Mouse (Mus musculus) embryonic facial prominence, embryonic 11.5 days (tissue): Measurements from ENCODE around the gene B430218F22Rik. TPM values are rescaled to one million over a fixed set of nuclear protein-coding genes. Genes with fewer than 3 reads are reported as not detected.

Experiments used
- ATAC-seq: fragments of 200-750 bp; cut with Nextera tagmentation; replicated peaks from 2 replicates; pipeline ENCODE4 v1.8.0; 2017; ENCODE audit warnings: low read depth; ENCODE audit not compliant: insufficient number of reproducible peaks, low FRiP score, low TSS enrichment
- DNase-seq: peaks from one replicate; pipeline ENCODE4 v3.0.0-alpha.2; 2015; ENCODE audit warnings: low spot score
- H3K27ac ChIP-seq: fragments of 300-500 bp; sonication (generic); replicated peaks from 2 replicates; pipeline ENCODE4 v1.5.1; 2014; ENCODE audit warnings: mild to moderate bottlenecking, low read depth, low read length, control low read depth
- H3K27me3 ChIP-seq: fragments of 300-500 bp; sonication (generic); 2 replicates; pipeline ENCODE4 v1.6.1; 2014; ENCODE audit warnings: mild to moderate bottlenecking, low read length, moderate library complexity, mixed read lengths; ENCODE audit not compliant: control insufficient read depth, insufficient read depth
- H3K36me3 ChIP-seq: fragments of 300-500 bp; sonication (generic); replicated peaks from 2 replicates; pipeline ENCODE4 v1.6.1; 2014; ENCODE audit warnings: low read depth, mild to moderate bottlenecking, low read length, moderate library complexity, mixed read lengths; ENCODE audit not compliant: control insufficient read depth, insufficient read depth
- H3K4me1 ChIP-seq: fragments of 300-500 bp; sonication (generic); 2 replicates; pipeline ENCODE4 v1.6.1; 2014; ENCODE audit warnings: low read length, mixed read lengths; ENCODE audit not compliant: control insufficient read depth, insufficient read depth
- H3K4me2 ChIP-seq: fragments of 300-500 bp; sonication (generic); 2 replicates; pipeline ENCODE4 v1.6.1; 2014; ENCODE audit warnings: low read depth, mild to moderate bottlenecking, control low read depth, low read length, moderate library complexity
- H3K4me3 ChIP-seq: fragments of 300-500 bp; sonication (generic); 2 replicates; pipeline ENCODE4 v1.5.1; 2014; ENCODE audit warnings: low read depth, low read length, control low read depth
- H3K9ac ChIP-seq: fragments of 300-500 bp; sonication (generic); replicated peaks from 2 replicates; pipeline ENCODE4 v1.6.1; 2014; ENCODE audit warnings: mild to moderate bottlenecking, control low read depth, low read length
- H3K9me3 ChIP-seq: fragments of 300-500 bp; sonication (generic); replicated peaks from 2 replicates; pipeline ENCODE4 v1.6.1; 2016; ENCODE audit warnings: mild to moderate bottlenecking, low read length, inconsistent platforms, mixed read lengths; ENCODE audit not compliant: control insufficient read depth
- WGBS: fragments of 180-500 bp; shearing (Covaris S2); extraction: QIAGEN DNeasy Blood & Tissue Kit; methylation state at CpG from one replicate; pipeline ENCODE4 v1.1.7; 2014; 5-methylcytosine and 5-hydroxymethylcytosine counted together
- polyA plus RNA-seq: library from polyadenylated mRNA; unstranded; fragments of >200 nt; fragmentation: Nextera tagmentation; extraction: Ambion mirVana; gene quantifications from 2 replicates; pipeline ENCODE4 v1.2.1, GENCODE M21; 2014

B430218F22Rik gene
- 0.50 and 2.3 TPM in 2 replicates for polyA plus RNA-seq

DNA sequence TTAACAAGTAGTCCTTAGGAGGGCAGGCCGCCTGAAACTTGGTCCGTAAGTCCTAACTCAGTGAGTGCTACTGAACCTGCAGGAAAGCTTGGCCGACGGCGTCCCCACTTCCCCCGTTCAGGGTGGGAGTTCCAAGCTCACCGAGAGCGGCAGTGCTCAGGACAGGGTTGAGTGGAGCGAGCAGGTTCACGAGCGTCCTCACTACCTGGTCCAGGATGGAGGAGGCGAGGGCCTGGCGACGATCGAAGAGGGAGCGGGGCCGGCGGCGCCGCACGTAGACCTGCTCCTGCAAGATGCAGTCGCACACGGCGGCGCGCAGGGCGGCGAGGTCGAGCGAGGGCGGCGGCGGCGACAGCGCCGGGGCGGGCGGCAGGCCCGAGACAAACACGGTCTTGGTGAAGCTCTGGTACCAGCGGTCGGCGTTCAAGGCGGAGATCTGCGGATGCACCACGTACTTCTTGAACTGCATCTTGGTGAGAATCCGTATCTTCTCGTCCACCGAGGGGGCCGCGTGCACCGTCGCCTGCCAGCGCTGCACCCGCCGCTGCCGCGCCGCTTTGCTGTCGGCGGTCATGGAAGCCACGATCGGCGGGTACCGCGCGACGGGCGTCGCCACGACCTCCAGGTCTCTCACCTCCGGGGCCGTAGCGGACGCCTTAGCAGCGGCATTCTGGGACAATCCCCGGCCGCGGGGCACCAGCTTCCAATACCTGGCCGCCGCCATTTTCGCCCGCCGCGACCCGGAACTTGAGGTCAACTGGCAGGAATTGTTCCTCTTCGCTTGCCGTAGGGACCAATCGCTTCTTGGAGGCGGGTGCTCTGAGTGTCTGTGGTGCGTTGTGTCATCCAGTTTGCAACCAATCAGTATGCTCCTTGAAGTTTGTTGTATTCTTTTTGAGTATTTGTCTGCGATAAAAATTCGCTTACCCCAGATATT lies at the start of gene B430218F22Rik, which contains the start of gene Mrps30:
Gene B430218F22Rik (plus strand): TSS at position 120 of the 937 bp plus-strand sequence.
Gene Mrps30 (minus strand): TSS at position 742 of the 937 bp plus-strand sequence.
- peak within 1 kb of the TSS; percentile 92 for H3K4me3 ChIP-seq
- no peak within 1 kb of the TSS; the same call in 1 of the 2 replicates for H3K27ac ChIP-seq
- H3K9ac ChIP-seq: peak within 1 kb of the TSS; percentile 90
- H3K4me1 ChIP-seq: no peaks in the 10 kb centered on the region
- peak; percentile 98 for DNase-seq
- H3K27me3 ChIP-seq: no peaks in the 10 kb centered on the region
- WGBS: under 1% methylated on average over 91 of the region's 93 CpGs
- peak within 1 kb of the TSS; percentile 62 for H3K4me2 ChIP-seq
- H3K9me3 ChIP-seq: no peaks in the 10 kb centered on the region
- no peaks in the 10 kb centered on the region; the same call in none of the 2 replicates for H3K36me3 ChIP-seq
- ATAC-seq: peak; percentile 93

DNA sequence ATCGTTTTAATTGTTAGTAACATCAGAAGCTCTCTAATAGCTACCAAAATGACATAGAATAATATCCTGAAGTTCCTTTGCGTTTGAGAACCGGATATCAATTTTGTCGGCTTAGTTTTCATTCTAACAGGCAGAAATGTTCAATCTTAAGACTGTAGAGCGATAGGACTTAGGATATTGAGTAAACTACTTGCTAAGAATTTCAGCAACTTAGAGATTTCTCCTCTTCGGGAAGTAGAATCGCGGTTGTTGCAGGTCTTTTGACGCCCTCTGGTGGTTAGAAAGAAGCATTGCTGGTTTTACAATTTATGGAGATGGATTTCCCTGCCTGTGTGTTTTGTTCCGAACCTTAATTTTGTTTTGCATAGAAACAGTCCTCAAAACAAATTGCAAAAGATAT lies 36.2 kb upstream of the B430218F22Rik start:
- Histone ChIP-seq H3K27ac (no peak overlapping the region), H3K9me3 (no peaks in the 10 kb centered on the region), H3K4me3 (no peak overlapping the region), H3K4me2 (no peak overlapping the region), H3K9ac (no peak overlapping the region), H3K4me1 (no peaks in the 10 kb centered on the region), H3K36me3 (no peaks in the 10 kb centered on the region), H3K27me3 (no peaks in the 10 kb centered on the region)
- DNase-seq (peak; percentile 75), ATAC-seq (no peak)
- WGBS: 22% methylated on average over 10 of the region's 10 CpGs

DNA sequence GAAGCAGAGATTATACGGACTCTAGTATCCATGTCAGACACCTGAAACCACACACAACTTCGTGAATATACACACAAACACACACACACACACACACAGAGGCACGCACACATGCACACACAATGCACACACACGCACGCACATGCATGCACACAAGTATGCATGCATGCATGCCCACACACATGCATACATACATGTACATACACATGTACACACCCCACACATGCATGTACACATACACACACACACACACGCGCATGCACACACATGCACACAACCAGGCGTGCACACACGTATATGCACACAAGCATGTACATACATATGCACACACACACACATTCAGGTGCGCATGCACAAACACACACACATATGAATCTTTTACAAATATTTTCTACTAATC lies 35.6 kb upstream of the B430218F22Rik start:
- Histone ChIP-seq H3K27me3 (no peaks in the 10 kb centered on the region), H3K4me3 (no peak overlapping the region), H3K4me1 (no peaks in the 10 kb centered on the region), H3K9me3 (no peaks in the 10 kb centered on the region), H3K27ac (no peak overlapping the region), H3K9ac (no peak overlapping the region), H3K4me2 (no peak overlapping the region), H3K36me3 (no peaks in the 10 kb centered on the region)
- ATAC-seq: no peak
- DNase-seq: no peak
- WGBS: 83% methylated on average over 10 of the region's 10 CpGs

DNA sequence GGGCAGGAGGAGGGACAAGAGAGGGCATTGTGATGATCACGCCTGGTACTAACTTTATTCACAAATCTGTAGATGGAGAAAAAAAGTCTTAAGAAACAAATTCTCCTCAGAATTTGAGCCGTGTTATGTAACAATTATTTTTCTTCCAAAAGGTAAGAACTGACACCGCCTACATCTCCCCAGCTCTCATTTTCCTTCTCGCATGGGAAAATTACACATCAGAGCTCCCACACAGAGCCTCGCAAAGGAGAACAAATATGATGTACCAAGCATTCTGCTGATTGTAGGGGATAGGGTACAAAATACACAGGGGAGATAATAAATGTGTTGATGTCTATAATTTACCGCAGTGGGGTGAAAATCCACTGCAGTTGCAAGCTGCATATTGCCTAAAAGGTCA lies 23.1 kb upstream of the B430218F22Rik start:
- ATAC-seq (no peak), DNase-seq (no peak)
- Histone ChIP-seq H3K9ac (no peak overlapping the region), H3K4me3 (no peak overlapping the region), H3K27ac (no peak overlapping the region), H3K4me1 (no peaks in the 10 kb centered on the region), H3K4me2 (no peak overlapping the region), H3K27me3 (no peaks in the 10 kb centered on the region), H3K36me3 (no peaks in the 10 kb centered on the region), H3K9me3 (no peaks in the 10 kb centered on the region)
- 79% methylated on average over 6 of the region's 6 CpGs for WGBS

DNA sequence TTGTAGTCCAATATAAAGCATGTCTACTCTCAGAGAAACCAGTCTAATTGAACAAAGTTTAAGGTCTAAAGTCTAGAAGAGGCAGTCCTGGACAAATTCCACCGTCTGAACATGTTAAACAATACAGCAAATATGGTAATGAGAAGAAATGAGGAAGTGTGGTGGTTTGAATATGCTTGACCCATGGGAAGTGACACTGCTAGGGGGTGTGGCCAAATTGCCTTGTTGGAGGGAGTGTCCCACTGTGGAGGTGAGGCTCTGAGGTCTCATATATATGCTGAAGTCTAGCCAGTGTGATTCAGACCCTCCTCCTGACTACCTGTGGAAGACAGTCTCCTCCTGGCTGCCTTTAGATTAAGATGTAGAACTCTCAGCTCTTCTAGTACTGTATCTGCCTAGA lies 20.7 kb upstream of the B430218F22Rik start:
- Histone ChIP-seq H3K27ac (no peak overlapping the region), H3K4me1 (no peaks in the 10 kb centered on the region), H3K4me2 (no peak overlapping the region), H3K36me3 (no peaks in the 10 kb centered on the region), H3K9me3 (no peaks in the 10 kb centered on the region), H3K4me3 (no peak overlapping the region), H3K27me3 (no peaks in the 10 kb centered on the region), H3K9ac (no peak overlapping the region)
- DNase-seq (no peak), ATAC-seq (peak; percentile 29; the same call in 1 of the 2 replicates)
- 75% methylated on average over 1 of the region's 1 CpGs for WGBS

DNA sequence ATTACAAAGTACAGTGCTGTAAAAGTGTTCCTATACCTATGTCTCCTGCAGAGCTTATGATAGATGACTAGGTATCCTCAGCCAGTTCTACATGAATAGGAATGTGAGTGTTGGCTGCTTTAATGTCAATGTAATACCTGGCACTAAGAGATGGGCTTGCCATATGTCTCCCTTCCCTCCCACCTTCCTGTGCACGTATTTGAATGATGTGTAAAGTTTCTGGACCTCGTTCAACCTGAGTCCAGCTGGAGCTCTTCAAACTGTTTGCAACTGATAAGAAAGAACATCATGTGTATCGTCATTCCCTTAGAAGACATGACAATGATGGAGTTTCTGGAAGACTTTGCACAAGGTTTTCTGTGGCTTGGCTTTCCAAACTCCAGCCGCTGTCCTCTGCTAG lies 13.6 kb upstream of the B430218F22Rik start:
- Histone ChIP-seq H3K9me3 (no peaks in the 10 kb centered on the region), H3K36me3 (no peaks in the 10 kb centered on the region), H3K27me3 (no peaks in the 10 kb centered on the region), H3K4me1 (no peaks in the 10 kb centered on the region), H3K27ac (no peak overlapping the region), H3K4me3 (no peak overlapping the region), H3K4me2 (no peak overlapping the region), H3K9ac (no peak overlapping the region)
- 95% methylated on average over 4 of the region's 4 CpGs for WGBS
- DNase-seq (no peak), ATAC-seq (no peak)

DNA sequence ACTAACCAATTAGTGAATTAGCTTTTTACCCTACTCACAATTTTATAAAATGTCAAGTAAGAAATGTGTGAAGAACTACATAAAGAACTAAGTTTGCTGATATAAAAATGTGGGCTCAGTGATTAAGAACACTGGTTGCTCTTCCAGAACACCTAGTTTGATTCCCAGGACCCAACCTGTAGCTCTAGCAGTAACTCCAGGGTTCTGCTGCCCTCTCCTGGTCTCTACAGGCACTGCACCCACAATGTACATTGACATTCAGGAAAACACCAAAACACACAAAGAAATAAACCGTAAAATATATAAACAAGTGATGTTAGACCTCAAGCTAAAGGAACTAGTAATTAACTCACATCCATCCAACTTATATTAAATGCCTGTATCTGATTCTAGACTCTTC lies 7.3 kb upstream of the B430218F22Rik start:
- 72% methylated on average over 1 of the region's 1 CpGs for WGBS
- Histone ChIP-seq H3K4me2 (no peak overlapping the region), H3K9ac (no peak overlapping the region), H3K27ac (no peak overlapping the region), H3K27me3 (no peaks in the 10 kb centered on the region), H3K4me1 (no peaks in the 10 kb centered on the region), H3K36me3 (no peaks in the 10 kb centered on the region; the same call in none of the 2 replicates), H3K4me3 (no peak overlapping the region), H3K9me3 (no peaks in the 10 kb centered on the region)
- ATAC-seq (no peak), DNase-seq (peak; percentile 79)

DNA sequence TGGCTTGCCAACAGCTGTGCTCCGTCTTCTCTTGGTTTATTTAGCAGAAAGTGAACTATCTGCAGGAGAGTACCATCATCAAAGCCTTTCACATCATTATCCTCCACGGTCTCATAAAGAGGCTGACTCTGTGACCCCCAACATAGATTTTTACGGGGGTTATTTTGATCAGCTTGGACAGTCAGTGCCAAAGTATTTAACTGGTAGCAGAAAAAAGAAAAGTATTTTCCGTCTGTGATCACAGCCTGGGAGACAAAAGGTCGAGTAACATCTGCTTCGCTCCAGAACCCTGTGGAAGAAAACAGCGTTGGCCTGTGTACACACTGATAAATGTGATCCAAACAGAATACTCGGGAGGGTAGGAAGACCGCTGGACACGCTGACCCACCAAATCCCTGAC lies 6.0 kb upstream of the B430218F22Rik start:
- Histone ChIP-seq H3K4me1 (no peaks in the 10 kb centered on the region), H3K27me3 (no peaks in the 10 kb centered on the region), H3K4me2 (no peak overlapping the region), H3K9me3 (no peaks in the 10 kb centered on the region), H3K36me3 (no peaks in the 10 kb centered on the region; the same call in none of the 2 replicates), H3K9ac (no peak overlapping the region), H3K27ac (no peak overlapping the region), H3K4me3 (no peak overlapping the region)
- 72% methylated on average over 10 of the region's 10 CpGs for WGBS
- DNase-seq (no peak), ATAC-seq (no peak)
